In genomic region chr16:44492151-44492550, GRCm38 (mm10) we compare ENCODE assay signal across 26 mouse cellular contexts.
DNase-seq lines count a peak whose midpoint lies in the region; ATAC-seq and TF ChIP-seq lines count a peak whose summit lies in the region.
"Had no signal": no experiment of that assay in that cellular context is flagged by ENCODE, and none has a peak within 500 bp of the region (broad histone marks: within the 10 kb centered on the region; RNA-seq: fewer than 3 reads in every experiment).

No protein-coding gene starts in this region.

- DNase-seq in cerebellum, adult 9-11 months, result peak; percentile 5
- no peak for DNase-seq in cerebellum, postnatal 36 days
- no peak for DNase-seq in embryonic facial prominence, embryonic 10.5 days (ENCODE audit: low spot score)
- peak; percentile 70 for DNase-seq in heart, embryonic 10.5 days (ENCODE audit: low spot score)
- DNase-seq in heart, adult 2 months, result no peak
- peak; percentile 37 for DNase-seq in testis, postnatal 10 days (ENCODE audit: low spot score)
- no peak for DNase-seq in testis, postnatal 14 days (ENCODE audit: low spot score)
- DNase-seq: adrenal gland, postnatal 10 days; adrenal gland, postnatal 36 days; B cell, adult 2 months; embryo, embryonic 11 days; gastrocnemius, postnatal 10 days; gastrocnemius, postnatal 36 days; kidney, adult 11 months; kidney, adult 8-10 months had no signal

- H3K36me3 ChIP-seq in embryonic facial prominence, embryonic 15.5 days, result peaks cover 95% of the 10 kb centered on the region
- H3K36me3 ChIP-seq in embryonic facial prominence, embryonic 10.5 days (replicated peaks), result peaks cover 94% of the 10 kb centered on the region
- H3K36me3 ChIP-seq in heart, embryonic 10.5 days, result peaks cover 46% of the 10 kb centered on the region
- no peaks in the 10 kb centered on the region for H3K36me3 ChIP-seq in heart, adult 2 months (ENCODE audit: control insufficient read depth, insufficient read depth, low read length)
- H3K36me3 ChIP-seq: G1E had no signal

- no peak for TF ChIP-seq EP300 in heart, adult 2 months (IDR thresholded peaks at IDR 0.05; ENCODE audit: insufficient read depth, low read depth, low read length)

- H3K9ac ChIP-seq in embryonic facial prominence, embryonic 15.5 days, result no peak overlapping the region
- H3K9ac ChIP-seq in heart, adult 2 months (ENCODE audit: low read depth, low read length), result no peak overlapping the region
- H3K9ac ChIP-seq: forebrain, embryonic 12.5 days; hindbrain, embryonic 13.5 days; kidney, embryonic 15.5 days had no signal

- no peak for TF ChIP-seq POLR2A in heart, adult 2 months (IDR thresholded peaks at IDR 0.05; ENCODE audit: insufficient read depth, low read depth, low read length)

- H3K27ac ChIP-seq in embryonic facial prominence, embryonic 15.5 days (replicated peaks), result 0 out of 2 replicates have a peak overlapping the region, but pooled peaks have one; percentile 39
- no peak overlapping the region for H3K27ac ChIP-seq in embryonic facial prominence, embryonic 10.5 days (replicated peaks)
- no peak overlapping the region for H3K27ac ChIP-seq in heart, embryonic 10.5 days
- no peak overlapping the region for H3K27ac ChIP-seq in heart, adult 2 months
- H3K27ac ChIP-seq: kidney, embryonic 15.5 days had no signal

- no peak for TF ChIP-seq CTCF in heart, adult 2 months (IDR thresholded peaks at IDR 0.05)

- no peak overlapping the region for H3K4me3 ChIP-seq in embryonic facial prominence, embryonic 15.5 days (replicated peaks)
- no peak overlapping the region for H3K4me3 ChIP-seq in embryonic facial prominence, embryonic 10.5 days
- no peak overlapping the region for H3K4me3 ChIP-seq in heart, embryonic 10.5 days
- H3K4me3 ChIP-seq in heart, adult 2 months, result no peak overlapping the region
- H3K4me3 ChIP-seq: forebrain, embryonic 12.5 days; hindbrain, embryonic 13.5 days; kidney, embryonic 15.5 days had no signal

- no peak overlapping the region for H3K4me2 ChIP-seq in embryonic facial prominence, embryonic 15.5 days (replicated peaks)
- H3K4me2 ChIP-seq: forebrain, embryonic 12.5 days; heart, embryonic 11.5 days; hindbrain, embryonic 13.5 days; kidney, embryonic 15.5 days had no signal

- peaks cover 29% of the 10 kb centered on the region for H3K4me1 ChIP-seq in embryonic facial prominence, embryonic 15.5 days
- H3K4me1 ChIP-seq in embryonic facial prominence, embryonic 10.5 days, result peaks cover 32% of the 10 kb centered on the region
- 0 out of 2 replicates have a peak, but pooled peaks cover 7% of the 10 kb centered on the region for H3K4me1 ChIP-seq in heart, embryonic 10.5 days
- H3K4me1 ChIP-seq in heart, adult 2 months (ENCODE audit: control insufficient read depth, insufficient read depth, low read length), result no peaks in the 10 kb centered on the region

- 96% methylated on average over 6 of the region's 6 CpGs for WGBS in embryonic facial prominence, embryonic 15.5 days
- WGBS in embryonic facial prominence, embryonic 10.5 days, result 94% methylated on average over 6 of the region's 6 CpGs
- WGBS in heart, embryonic 10.5 days, result 83% methylated on average over 6 of the region's 6 CpGs
- 95% methylated on average over 6 of the region's 6 CpGs for WGBS in heart, adult 2 months

- H3K9me3 ChIP-seq in embryonic facial prominence, embryonic 15.5 days (replicated peaks), result no peaks in the 10 kb centered on the region
- no peaks in the 10 kb centered on the region for H3K9me3 ChIP-seq in embryonic facial prominence, embryonic 10.5 days
- no peaks in the 10 kb centered on the region for H3K9me3 ChIP-seq in heart, embryonic 10.5 days
- H3K9me3 ChIP-seq: forebrain, embryonic 12.5 days; G1E; hindbrain, embryonic 13.5 days; kidney, embryonic 15.5 days had no signal

- intact Hi-C loops in heart, adult 2 months (cut with DNase I), result no loop called here

- H3K27me3 ChIP-seq in embryonic facial prominence, embryonic 15.5 days, result no peaks in the 10 kb centered on the region
- H3K27me3 ChIP-seq in embryonic facial prominence, embryonic 10.5 days (replicated peaks; ENCODE audit: low read depth, poor library complexity, severe bottlenecking), result no peaks in the 10 kb centered on the region
- no peaks in the 10 kb centered on the region for H3K27me3 ChIP-seq in heart, embryonic 10.5 days (ENCODE audit: insufficient read depth, poor library complexity, severe bottlenecking)
- no peaks in the 10 kb centered on the region for H3K27me3 ChIP-seq in heart, adult 2 months (ENCODE audit: control insufficient read depth, insufficient read depth, low read length)
- H3K27me3 ChIP-seq: CH12.LX; forebrain, embryonic 12.5 days; hindbrain, embryonic 13.5 days; kidney, embryonic 15.5 days; Patski had no signal

- ATAC-seq in embryonic facial prominence, embryonic 15.5 days (ENCODE audit: insufficient number of reproducible peaks, low FRiP score, low TSS enrichment, low read depth), result no peak
- ATAC-seq: forebrain, embryonic 16.5 days; hindbrain, embryonic 16.5 days; inflammation-experienced regulatory T-cells, adult 6 months; Patski had no signal

- no peaks in the 10 kb centered on the region for H3K79me2 ChIP-seq in heart, adult 2 months (replicated peaks; ENCODE audit: control insufficient read depth, insufficient read depth, low read length)

Comparison
In these comparisons a context has a peak if more than half of its experiments do, and no peak if none do; other contexts are left out.
1. DNase-seq: peak in cerebellum, adult 9-11 months (single experiment), heart, embryonic 10.5 days (single experiment) and testis, postnatal 10 days (single experiment); none in cerebellum, postnatal 36 days (0 of 2), embryonic facial prominence, embryonic 10.5 days (single experiment), heart, adult 2 months (0 of 2) and testis, postnatal 14 days (single experiment).